Mouse (Mus musculus) spleen, postnatal 4 days (tissue): ENCODE results near the gene Masp1.

Source experiments
- DNase-seq, 2 experiments: peaks; one replicate each; pipeline ENCODE4 v3.0.0; 2022; ENCODE audit warnings: low spot score in 2 of 2

Masp1 gene

DNA sequence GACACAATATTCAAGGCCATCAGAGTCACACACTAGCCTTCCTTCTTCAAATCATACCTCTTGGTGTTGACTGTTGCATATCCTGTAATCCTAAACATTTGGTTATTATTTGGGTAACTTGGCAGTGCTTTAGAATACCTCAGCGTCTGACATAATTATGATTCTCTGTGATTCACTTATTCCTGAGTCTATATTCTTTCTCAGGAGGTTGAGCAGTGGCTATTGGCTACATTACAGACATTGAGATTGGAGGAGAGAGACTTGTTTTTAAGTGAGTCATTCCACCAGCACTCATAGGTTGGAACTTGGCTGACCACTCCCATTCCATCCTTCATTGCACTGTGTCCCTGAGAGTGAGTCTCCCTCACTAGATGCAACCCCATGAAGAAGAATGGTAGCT is 7.2 kb downstream of the Masp1 start:
- no peak for DNase-seq

GRCm38 (mm10) chr16:23511166-23511935 is 9.3 kb downstream of the Masp1 start:
- DNase-seq, result no peak

DNA sequence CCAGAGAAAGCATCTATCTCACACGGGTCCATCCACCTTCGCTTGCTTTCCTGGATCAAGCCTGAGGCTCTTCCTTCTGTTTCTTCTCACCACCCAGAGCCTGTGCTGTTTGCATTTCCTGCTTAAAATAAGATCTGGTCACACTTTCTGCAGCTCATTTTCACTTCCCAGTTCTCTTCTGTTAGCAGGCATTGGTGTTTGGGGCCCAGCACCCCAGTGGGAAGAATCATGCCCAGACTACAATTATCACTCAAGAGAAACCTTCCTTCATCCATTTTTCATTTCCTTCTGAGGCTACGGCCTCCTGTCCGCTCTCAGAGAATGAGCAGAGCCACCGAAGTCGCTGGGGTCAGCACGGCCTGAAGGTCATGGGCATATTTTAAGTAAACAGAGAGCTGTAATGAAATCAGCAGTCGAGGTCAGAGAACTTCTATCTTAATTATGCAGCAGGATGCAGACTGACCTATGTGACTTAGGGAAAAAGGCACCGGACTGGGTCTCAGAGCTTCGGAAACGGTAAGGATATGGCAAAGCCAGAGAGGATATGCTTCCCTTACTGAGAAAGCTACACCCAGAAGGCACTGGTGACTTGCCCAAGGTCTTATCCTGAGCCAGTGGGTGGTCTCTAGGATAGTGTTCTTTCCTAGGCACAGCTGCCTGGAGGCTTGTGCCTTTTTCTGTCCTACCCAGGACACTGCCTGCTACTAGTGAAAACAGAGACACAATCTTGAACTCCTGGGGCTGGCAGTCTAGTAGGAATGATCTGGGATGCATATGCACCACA is 14.5 kb downstream of the Masp1 start:
- no peak for DNase-seq

- no peak for DNase-seq
Measured at GRCm38 (mm10) chr16:23504320-23504744, 16.3 kb downstream of the Masp1 start.

- DNase-seq, result no peak
Measured at GRCm38 (mm10) chr16:23503351-23503750, 17.3 kb downstream of the Masp1 start.

- no peak for DNase-seq
Measured at GRCm38 (mm10) chr16:23502478-23502877, 18.1 kb downstream of the Masp1 start.

GRCm38 (mm10) chr16:23501288-23501687 is 19.3 kb downstream of the Masp1 start:
- DNase-seq, result no peak

GRCm38 (mm10) chr16:23500558-23500957 is 20.1 kb downstream of the Masp1 start:
- DNase-seq, result no peak

DNA sequence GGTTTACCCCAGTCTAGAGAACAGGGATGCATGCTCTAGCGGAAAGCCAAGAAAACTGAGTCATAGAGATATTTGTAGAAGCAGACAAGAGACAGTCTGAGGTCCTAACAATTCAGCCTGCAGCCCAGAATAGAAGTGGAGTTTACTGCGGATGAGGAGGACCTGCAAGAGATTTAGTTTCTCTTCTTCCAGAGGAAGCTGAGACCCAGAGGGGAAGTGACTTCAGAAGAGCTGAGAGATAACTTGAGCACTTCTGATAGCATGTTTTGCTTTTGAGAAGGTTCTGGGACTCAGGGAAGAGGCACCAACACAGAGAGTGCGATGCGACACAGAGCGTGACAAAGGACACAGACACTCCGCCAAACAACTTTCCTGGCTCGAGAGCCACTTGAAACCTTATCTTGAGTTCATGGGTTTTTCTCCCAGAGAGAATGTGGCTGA is 21.9 kb downstream of the Masp1 start:
- no peak for DNase-seq

- no peak for DNase-seq
Measured at GRCm38 (mm10) chr16:23497881-23498280, 22.7 kb downstream of the Masp1 start.

DNA sequence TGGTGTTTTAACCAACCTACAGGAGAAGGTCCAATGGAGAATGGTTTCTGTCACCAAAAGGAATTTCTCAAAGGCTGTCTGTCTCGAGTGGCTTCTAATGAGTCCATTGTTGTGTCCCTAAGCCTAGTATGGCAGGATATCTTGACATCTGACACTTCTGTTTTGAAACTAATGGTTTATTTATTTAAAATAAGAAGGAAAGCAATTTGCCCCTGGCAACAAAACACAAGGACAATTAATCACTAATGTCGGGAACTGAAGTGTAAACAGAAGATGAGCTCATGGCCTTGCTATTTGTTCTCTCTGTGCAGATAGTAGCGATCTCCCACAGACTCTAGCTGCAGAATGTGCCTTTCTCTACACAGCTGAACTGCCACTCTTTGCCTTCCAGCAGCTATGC is 23.2 kb downstream of the Masp1 start:
- DNase-seq, result no peak

- no peak for DNase-seq
Measured at GRCm38 (mm10) chr16:23496245-23496924, 24.2 kb downstream of the Masp1 start.

DNA sequence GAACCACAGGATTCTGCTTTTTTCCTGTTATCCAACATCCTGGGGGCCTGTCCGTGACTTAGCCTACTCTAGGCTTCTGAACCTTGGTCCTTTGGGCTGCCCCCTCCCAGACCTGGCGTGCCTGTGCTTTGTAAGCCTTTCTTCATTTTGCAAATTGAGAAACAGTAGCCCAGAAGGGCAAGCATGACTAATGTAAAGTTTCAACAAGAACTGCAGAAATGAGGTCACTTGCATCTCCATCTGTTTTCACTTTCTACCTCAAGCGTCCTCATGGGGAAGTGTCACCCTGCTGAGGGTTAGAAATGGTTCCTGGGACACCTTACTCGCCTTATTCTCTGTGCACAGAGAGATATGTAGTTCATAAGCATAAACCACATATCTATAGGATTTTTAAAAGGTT is 27.8 kb downstream of the Masp1 start:
- no peak for DNase-seq

- DNase-seq, result no peak
Measured at GRCm38 (mm10) chr16:23483292-23483691, 37.3 kb downstream of the Masp1 start.

DNA sequence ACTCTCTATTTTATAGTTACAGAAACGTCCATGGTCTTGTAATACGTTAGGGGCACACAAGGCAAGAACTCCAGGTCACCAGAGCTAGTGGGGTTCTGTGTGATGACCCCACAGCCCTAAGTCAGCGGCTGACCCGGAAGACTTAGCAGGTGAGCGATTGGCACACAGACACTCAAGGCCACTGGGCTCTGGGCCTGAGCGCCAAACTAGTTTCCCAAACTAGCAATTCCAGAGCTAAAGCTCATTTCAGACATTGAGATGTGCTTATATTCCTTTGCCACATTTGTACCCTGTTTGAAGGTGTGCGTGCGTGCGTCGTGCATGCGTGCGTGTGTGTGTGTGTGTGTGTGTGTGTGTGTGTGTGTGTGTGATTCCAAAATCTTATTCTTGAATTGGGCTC is 37.8 kb downstream of the Masp1 start:
- no peak for DNase-seq

- no peak for DNase-seq
Measured at GRCm38 (mm10) chr16:23482218-23482617, 38.4 kb downstream of the Masp1 start.

DNA sequence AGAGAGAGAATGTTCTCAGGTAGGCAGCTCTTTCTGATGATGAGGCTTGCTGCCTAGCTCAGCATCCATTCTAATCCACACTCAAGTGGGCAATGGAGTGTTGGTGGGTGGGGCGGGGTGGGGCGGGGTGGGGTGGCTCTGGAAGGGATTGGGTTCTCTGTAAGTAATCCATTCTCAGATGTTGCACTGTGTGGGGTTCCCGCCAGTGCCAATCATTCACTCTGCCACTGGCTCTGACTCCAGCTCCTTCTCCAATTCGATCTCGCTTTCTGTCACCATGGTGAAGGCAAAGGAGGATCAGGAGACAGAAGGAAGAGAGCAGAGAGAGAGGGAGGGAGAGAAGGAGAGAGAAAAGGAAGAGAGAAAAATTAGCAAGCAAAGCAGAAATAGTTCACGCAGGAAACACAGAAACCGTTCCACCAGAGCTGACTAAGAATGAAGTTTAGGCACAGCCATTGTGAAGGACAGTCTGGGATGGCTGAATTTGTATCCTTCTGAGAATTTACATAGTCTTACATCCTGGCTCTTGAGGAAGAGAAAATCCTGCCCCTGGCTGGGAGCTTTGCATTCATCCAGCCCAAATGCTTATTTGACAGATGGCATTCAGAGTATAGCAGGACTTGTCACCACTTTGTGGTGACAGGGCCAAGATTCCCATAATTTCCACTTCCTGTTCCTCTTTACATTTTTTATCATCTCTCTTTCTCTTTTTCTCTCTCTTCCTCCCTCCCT is 40.6 kb downstream of the Masp1 start:
- DNase-seq, result no peak

- DNase-seq, result no peak
Measured at GRCm38 (mm10) chr16:23476598-23476997, 44.0 kb downstream of the Masp1 start.

- no peak for DNase-seq
Measured at GRCm38 (mm10) chr16:23475651-23476050, 45.0 kb downstream of the Masp1 start.

DNA sequence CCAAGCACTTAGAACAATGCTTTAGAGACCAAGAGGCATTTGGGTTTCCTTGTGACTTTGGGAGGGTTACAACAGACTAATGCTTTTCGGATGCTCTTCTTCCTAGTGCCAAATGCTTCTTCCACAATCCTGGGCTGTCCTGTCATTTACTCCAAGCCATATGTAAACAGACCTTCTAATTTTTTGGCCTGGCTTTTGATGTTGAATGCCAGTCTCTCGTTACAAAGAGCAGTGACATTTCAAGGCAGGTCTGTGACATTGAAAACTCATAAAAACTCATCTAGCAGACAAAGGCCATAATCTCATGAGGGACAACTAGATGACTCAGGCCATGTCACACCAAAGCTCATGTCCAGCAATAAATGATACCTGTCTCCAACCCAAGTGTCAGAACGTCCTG is 48.6 kb downstream of the Masp1 start:
- no peak for DNase-seq

- DNase-seq, result no peak
Measured at GRCm38 (mm10) chr16:23471551-23471950, 49.1 kb downstream of the Masp1 start.
